ENCODE assay signal across 8 mouse cellular contexts in the genomic region with DNA sequence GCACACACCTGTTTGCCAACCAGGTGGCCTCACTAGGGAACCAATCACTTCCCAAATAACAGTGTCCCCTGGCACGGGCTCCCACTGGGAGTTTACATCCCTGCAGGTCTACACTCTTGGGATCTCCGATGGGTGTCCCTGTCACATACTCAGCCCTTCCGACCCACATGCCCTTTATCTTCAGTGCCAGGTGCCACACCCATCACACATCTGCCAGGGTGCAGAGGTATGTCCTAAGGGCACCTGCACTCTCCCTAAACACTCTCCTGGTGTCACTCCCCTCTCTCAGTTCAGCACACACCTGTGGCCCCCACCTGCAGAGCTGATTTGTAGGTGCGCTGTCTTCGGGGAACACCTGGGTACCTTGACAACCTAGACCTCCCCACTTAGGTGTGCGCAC. TPM values are rescaled to one million over a fixed set of nuclear protein-coding genes. Genes with fewer than 3 reads are reported as not detected.
DNase-seq lines count a peak whose midpoint lies in the region; ATAC-seq lines count a peak whose summit lies in the region.

No protein-coding gene starts in this region.

- H3K36me3 ChIP-seq in lung, embryonic 15.5 days = no peaks in the 10 kb centered on the region
- no peaks in the 10 kb centered on the region for H3K36me3 ChIP-seq in forebrain, embryonic 13.5 days (ENCODE audit: poor library complexity, severe bottlenecking)
- H3K36me3 ChIP-seq in limb, embryonic 13.5 days = no peaks in the 10 kb centered on the region
- 0 out of 2 replicates have a peak, but pooled peaks cover 3% of the 10 kb centered on the region for H3K36me3 ChIP-seq in stomach, embryonic 15.5 days

- H3K27me3 ChIP-seq in lung, embryonic 15.5 days = peaks cover 26% of the 10 kb centered on the region
- peaks cover 51% of the 10 kb centered on the region for H3K27me3 ChIP-seq in forebrain, embryonic 13.5 days
- peaks cover 60% of the 10 kb centered on the region for H3K27me3 ChIP-seq in limb, embryonic 13.5 days
- H3K27me3 ChIP-seq in stomach, embryonic 15.5 days (replicated peaks) = peaks cover 18% of the 10 kb centered on the region

- ATAC-seq in lung, embryonic 15.5 days (ENCODE audit: borderline replicate concordance, extremely low read depth, low FRiP score, low TSS enrichment) = no peak
- ATAC-seq in forebrain, embryonic 13.5 days = no peak
- ATAC-seq in limb, embryonic 13.5 days (ENCODE audit: low FRiP score, low read depth) = no peak
- no peak for ATAC-seq in stomach, embryonic 15.5 days (ENCODE audit: insufficient read depth, low FRiP score, low read depth)

- no peak for DNase-seq in lung, adult 18-20 months
- no peak for DNase-seq in frontal cortex, postnatal 36 days (ENCODE audit: low spot score in 2 of 2)
- no peak for DNase-seq in cerebellum, adult 18-20 months
- no peak for DNase-seq in retina, embryonic 14.5 days (ENCODE audit: low spot score)

- peak overlapping the region; percentile 60 for H3K4me3 ChIP-seq in lung, embryonic 15.5 days
- peak overlapping the region; percentile 56 for H3K4me3 ChIP-seq in forebrain, embryonic 13.5 days
- H3K4me3 ChIP-seq in limb, embryonic 13.5 days = peak overlapping the region; percentile 61
- peak overlapping the region; percentile 72 for H3K4me3 ChIP-seq in stomach, embryonic 15.5 days (replicated peaks)

- H3K27ac ChIP-seq in lung, embryonic 15.5 days = peak overlapping the region; percentile 95
- no peak overlapping the region for H3K27ac ChIP-seq in forebrain, embryonic 13.5 days
- no peak overlapping the region for H3K27ac ChIP-seq in limb, embryonic 13.5 days
- H3K27ac ChIP-seq in stomach, embryonic 15.5 days = peak overlapping the region; percentile 88; the same call in 1 of the 2 replicates

- peaks cover 76% of the 10 kb centered on the region for H3K4me1 ChIP-seq in lung, embryonic 15.5 days
- peaks cover 29% of the 10 kb centered on the region for H3K4me1 ChIP-seq in forebrain, embryonic 13.5 days
- H3K4me1 ChIP-seq in limb, embryonic 13.5 days = peaks cover 50% of the 10 kb centered on the region
- peaks cover 60% of the 10 kb centered on the region for H3K4me1 ChIP-seq in stomach, embryonic 15.5 days

- H3K4me2 ChIP-seq in lung, embryonic 15.5 days = peak overlapping the region; percentile 86
- H3K4me2 ChIP-seq in forebrain, embryonic 13.5 days = peak overlapping the region; percentile 85
- H3K4me2 ChIP-seq in limb, embryonic 13.5 days (replicated peaks) = peak overlapping the region; percentile 91
- H3K4me2 ChIP-seq in stomach, embryonic 15.5 days = peak overlapping the region; percentile 94

- WGBS in lung, embryonic 15.5 days = 27% methylated on average over 6 of the region's 6 CpGs
- WGBS in forebrain, embryonic 13.5 days = 44% methylated on average over 6 of the region's 6 CpGs
- 44% methylated on average over 6 of the region's 6 CpGs for WGBS in limb, embryonic 13.5 days
- WGBS in stomach, embryonic 15.5 days = 34% methylated on average over 6 of the region's 6 CpGs

- peak overlapping the region; percentile 75 for H3K9ac ChIP-seq in lung, embryonic 15.5 days
- peak overlapping the region; percentile 63 for H3K9ac ChIP-seq in forebrain, embryonic 13.5 days
- peak overlapping the region; percentile 71 for H3K9ac ChIP-seq in limb, embryonic 13.5 days
- H3K9ac ChIP-seq in stomach, embryonic 15.5 days = peak overlapping the region; percentile 85

- no peaks in the 10 kb centered on the region for H3K9me3 ChIP-seq in lung, embryonic 15.5 days
- H3K9me3 ChIP-seq in forebrain, embryonic 13.5 days (replicated peaks) = no peaks in the 10 kb centered on the region
- H3K9me3 ChIP-seq in limb, embryonic 13.5 days = no peaks in the 10 kb centered on the region
- no peaks in the 10 kb centered on the region for H3K9me3 ChIP-seq in stomach, embryonic 15.5 days

RNA-seq across cellular contexts. Expression of gene Plxnd1, which starts 1.8 kb away (rescaled TPM):
- 49.2 and 53.5 TPM in 2 replicates for polyA plus RNA-seq in lung, embryonic 15.5 days (2015; fragmentation: Nextera tagmentation; extraction: Ambion mirVana)
- 14.3 and 19.7 TPM in 2 replicates for polyA plus RNA-seq in forebrain, embryonic 13.5 days (2015; fragmentation: Nextera tagmentation; extraction: Ambion mirVana)
- polyA plus RNA-seq in limb, embryonic 13.5 days (2015; fragmentation: Nextera tagmentation; extraction: Ambion mirVana) = 27.6 and 30.0 TPM in 2 replicates
- 31.3 and 37.7 TPM in 2 replicates for polyA plus RNA-seq in stomach, embryonic 15.5 days (2015; fragmentation: Nextera tagmentation; extraction: Ambion mirVana)

RNA-seq across cellular contexts. Expression of gene H1foo, which starts 48.2 kb away (rescaled TPM):
- not detected in 2 replicates for polyA plus RNA-seq in lung, embryonic 15.5 days (2015; fragmentation: Nextera tagmentation; extraction: Ambion mirVana)
- polyA plus RNA-seq in forebrain, embryonic 13.5 days (2015; fragmentation: Nextera tagmentation; extraction: Ambion mirVana) = not detected in 2 replicates
- not detected in 2 replicates for polyA plus RNA-seq in limb, embryonic 13.5 days (2015; fragmentation: Nextera tagmentation; extraction: Ambion mirVana)
- polyA plus RNA-seq in stomach, embryonic 15.5 days (2015; fragmentation: Nextera tagmentation; extraction: Ambion mirVana) = not detected in 2 replicates

Comparison
In these comparisons a context has a peak if more than half of its experiments do, and no peak if none do; other contexts are left out.
1. H3K27ac ChIP-seq: peak in lung, embryonic 15.5 days (single experiment) and stomach, embryonic 15.5 days (single experiment); none in forebrain, embryonic 13.5 days (single experiment) and limb, embryonic 13.5 days (single experiment).
2. Peak in every context shown above with its lines, with median percentiles within 50 percentile points of each other: H3K4me2 ChIP-seq, H3K4me3 ChIP-seq and H3K9ac ChIP-seq.